Mouse (Mus musculus) liver, adult (tissue): ENCODE measurements around the gene Abhd17c.

Experiments used
- GATA4 ChIP-seq: IDR thresholded peaks from 2 replicates; pipeline ENCODE4 v1.6.1; 2014; ENCODE audit warnings: mild to moderate bottlenecking, low read length; ENCODE audit not compliant: insufficient replicate concordance

The Abhd17c gene

GRCm38 (mm10) chr7:84073856-84074255 lies 77.8 kb downstream of the Abhd17c start:
- TF ChIP-seq GATA4: no peak

- no peak for TF ChIP-seq GATA4
These were observed 82.8 kb downstream of the Abhd17c start for GRCm38 (mm10) chr7:84068931-84069330.

GRCm38 (mm10) chr7:84059799-84060198 lies 91.9 kb downstream of the Abhd17c start:
- TF ChIP-seq GATA4: no peak
